ENCODE assay signal across 10 mouse cellular contexts in the genomic region with DNA sequence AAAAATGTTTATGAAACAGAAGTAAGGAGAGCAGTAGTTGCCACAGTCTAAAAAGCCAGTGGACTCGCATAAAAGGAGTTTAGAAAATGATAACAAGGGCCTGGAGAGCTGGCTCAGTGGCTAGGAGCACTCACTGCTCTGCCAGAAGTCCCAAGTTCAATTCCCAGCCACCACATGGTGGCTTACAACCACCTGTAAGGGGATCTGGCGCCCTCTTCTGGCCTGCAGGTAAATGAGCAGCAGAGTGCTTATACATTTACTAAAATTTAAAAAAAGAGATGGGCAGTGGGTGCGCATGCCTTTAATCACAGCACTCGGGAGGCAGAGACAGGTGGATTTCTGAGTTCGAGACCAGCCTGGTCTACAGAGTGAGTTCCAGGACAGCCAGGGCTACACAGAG. TPM values are rescaled to one million over a fixed set of nuclear protein-coding genes. Genes with fewer than 3 reads are reported as not detected.
DNase-seq lines count a peak whose midpoint lies in the region; ATAC-seq and TF ChIP-seq lines count a peak whose summit lies in the region.
"Had no signal": no experiment of that assay in that cellular context is flagged by ENCODE, and none has a peak within 500 bp of the region (broad histone marks: within the 10 kb centered on the region; RNA-seq: fewer than 3 reads in every experiment).

No protein-coding gene starts in this region.

- WGBS in hindbrain, embryonic 14.5 days: 60% methylated on average over 5 of the region's 5 CpGs

- peak; percentile 68 to 80 (median 79) for TF ChIP-seq CTCF in MEL (IDR thresholded peaks at IDR 0.05 in 2 of 3, conservative IDR thresholded peaks at IDR 0.05 in 1 of 3; ENCODE audit: control insufficient read depth in 1 of 3, insufficient read depth in 1 of 3, low read depth in 2 of 3, low read length in 3 of 3, poor library complexity in 1 of 3, severe bottlenecking in 1 of 3)

- H3K27me3 ChIP-seq in MEL (ENCODE audit: control insufficient read depth in 1 of 2, insufficient read depth in 2 of 2, low read length in 2 of 2): peaks cover 0 to 2% of the 10 kb centered on the region in 2 experiments; a peak in 3 of 4 replicates
- no peaks in the 10 kb centered on the region for H3K27me3 ChIP-seq in hindbrain, embryonic 14.5 days (ENCODE audit: control insufficient read depth, insufficient read depth, low read length)
- H3K27me3 ChIP-seq: heart, embryonic 15.5 days; limb, embryonic 15.5 days had no signal

- no peaks in the 10 kb centered on the region for H3K36me3 ChIP-seq in MEL (ENCODE audit: control insufficient read depth in 1 of 2, insufficient read depth in 2 of 2, low read length in 2 of 2)
- H3K36me3 ChIP-seq in hindbrain, embryonic 14.5 days (replicated peaks; ENCODE audit: control insufficient read depth, insufficient read depth): no peaks in the 10 kb centered on the region
- H3K36me3 ChIP-seq: heart, embryonic 15.5 days; limb, embryonic 15.5 days had no signal

- no peak for TF ChIP-seq POLR2A in MEL (IDR thresholded peaks at IDR 0.05; ENCODE audit: control insufficient read depth in 1 of 2, insufficient read depth in 1 of 2, low read depth in 1 of 2, low read length in 2 of 2, poor library complexity in 1 of 2)

- no peak for TF ChIP-seq EP300 in MEL (IDR thresholded peaks at IDR 0.05; ENCODE audit: low read depth in 1 of 2, low read length in 2 of 2)

- H3K4me3 ChIP-seq in MEL (ENCODE audit: control insufficient read depth in 1 of 2, insufficient read depth in 1 of 2, low read depth in 2 of 2, low read length in 2 of 2): no peak overlapping the region
- no peak overlapping the region for H3K4me3 ChIP-seq in hindbrain, embryonic 14.5 days (replicated peaks; ENCODE audit: low read length)
- H3K4me3 ChIP-seq: heart, embryonic 15.5 days; limb, embryonic 15.5 days had no signal

- intact Hi-C loops in left cerebral cortex, postnatal 36 days (cut with DNase I): no loop called here

- no peaks in the 10 kb centered on the region for H3K9me3 ChIP-seq in MEL (replicated peaks; ENCODE audit: insufficient read depth, low read length)
- H3K9me3 ChIP-seq in hindbrain, embryonic 14.5 days (ENCODE audit: control insufficient read depth, low read length): no peaks in the 10 kb centered on the region
- H3K9me3 ChIP-seq: heart, embryonic 15.5 days; limb, embryonic 15.5 days had no signal

- H3K4me1 ChIP-seq in MEL (ENCODE audit: control insufficient read depth in 1 of 2, insufficient read depth in 2 of 2, low read length in 2 of 2): no peaks in the 10 kb centered on the region
- H3K4me1 ChIP-seq in hindbrain, embryonic 14.5 days (replicated peaks; ENCODE audit: control insufficient read depth, insufficient read depth, low read length): no peaks in the 10 kb centered on the region
- H3K4me1 ChIP-seq: limb, embryonic 15.5 days had no signal

- peak; percentile 15 to 30 for DNase-seq in kidney, postnatal 4 days
- DNase-seq in kidney, adult 8-10 months: no peak
- peak; percentile 22 to 38 for DNase-seq in CD8-positive naive resting alpha-beta T cell, adult 2 months (ENCODE audit: low read depth in 2 of 2, low spot score in 2 of 2)
- DNase-seq in MEL (ENCODE audit: low read depth, low spot score): peak; percentile 83
- no peak for DNase-seq in left cerebral cortex, postnatal 36 days (ENCODE audit: low spot score in 2 of 2)
- no peak for DNase-seq in hindbrain, embryonic 14.5 days (ENCODE audit: low spot score)
- DNase-seq: cerebellum, adult 11-12 months had no signal

- TF ChIP-seq RAD21 in MEL (IDR thresholded peaks at IDR 0.05; ENCODE audit: low read depth, low read length): peak; percentile 79

- H3K27ac ChIP-seq in MEL (ENCODE audit: control insufficient read depth, low read depth, low read length): no peak overlapping the region
- H3K27ac ChIP-seq in hindbrain, embryonic 14.5 days: no peak overlapping the region
- H3K27ac ChIP-seq: heart, embryonic 15.5 days; limb, embryonic 15.5 days had no signal

- H3K79me2 ChIP-seq in MEL (ENCODE audit: control insufficient read depth, insufficient read depth, low read length, poor library complexity): no peaks in the 10 kb centered on the region

- ATAC-seq in megakaryocyte, adult 5-6 weeks (ENCODE audit: poor library complexity, severe bottlenecking): 0 out of 2 replicates have a peak, but pooled peaks have one; percentile 40
- no peak for ATAC-seq in hindbrain, embryonic 14.5 days (ENCODE audit: low FRiP score)

- H3K9ac ChIP-seq in MEL (ENCODE audit: control insufficient read depth, low read depth, low read length, poor library complexity, severe bottlenecking): no peak overlapping the region
- H3K9ac ChIP-seq in hindbrain, embryonic 14.5 days: no peak overlapping the region
- H3K9ac ChIP-seq: heart, embryonic 15.5 days; limb, embryonic 15.5 days had no signal

- no peak overlapping the region for H3K4me2 ChIP-seq in hindbrain, embryonic 14.5 days (replicated peaks)
- H3K4me2 ChIP-seq: heart, embryonic 15.5 days; limb, embryonic 15.5 days had no signal

TF ChIP-seq in MEL, 35 proteins besides CTCF, POLR2A, EP300 and RAD21:
- TF ChIP-seq SMC3 (IDR thresholded peaks at IDR 0.05; ENCODE audit: low read depth, low read length): peak; percentile 68
- no peak for TF ChIP-seq CHD1 (IDR thresholded peaks at IDR 0.05; ENCODE audit: low read depth, low read length)
- peak; percentile 79 for TF ChIP-seq ZC3H11A (IDR thresholded peaks at IDR 0.05; ENCODE audit: low read depth, low read length)
- 0 out of 2 replicates have a peak, but pooled peaks have one; percentile 14 for TF ChIP-seq JUND (IDR thresholded peaks at IDR 0.05; ENCODE audit: low read depth, low read length)
- TF ChIP-seq MYC (IDR thresholded peaks at IDR 0.05; ENCODE audit: low read depth, low read length): peak; percentile 64; the same call in 1 of the 2 replicates
- no peak for TF ChIP-seq USF2 (IDR thresholded peaks at IDR 0.05; ENCODE audit: borderline replicate concordance in 1 of 2, insufficient read depth in 1 of 2, low read depth in 1 of 2, low read length in 2 of 2)
- TF ChIP-seq HCFC1 (IDR thresholded peaks at IDR 0.05; ENCODE audit: low read depth, low read length): no peak
- TF ChIP-seq NRF1 (IDR thresholded peaks at IDR 0.05; ENCODE audit: insufficient read depth, low read depth, low read length, poor library complexity, severe bottlenecking): no peak
- no peak for TF ChIP-seq TBP (IDR thresholded peaks at IDR 0.05; ENCODE audit: low read depth, low read length)
- peak; percentile 55; the same call in 1 of the 2 replicates for TF ChIP-seq ZNF384 (IDR thresholded peaks at IDR 0.05; ENCODE audit: low read depth, low read length)
- no peak for TF ChIP-seq BHLHE40 (IDR thresholded peaks at IDR 0.05; ENCODE audit: borderline replicate concordance, low read depth, low read length)
- TF ChIP-seq NELFE (IDR thresholded peaks at IDR 0.05; ENCODE audit: low read depth, low read length): no peak
TF ChIP-seq in MEL: peak in this region for 5.

RNA-seq across cellular contexts. Expression of a gene that starts 11.8 kb away (rescaled TPM):
- total RNA-seq in MEL (2012; rRNA removed): not detected in 2 replicates
- not detected for polyA plus RNA-seq in MEL (2012; ENCODE audit: insufficient read depth in 1 of 2, insufficient read length in 2 of 2, low read depth in 1 of 2, low replicate concordance in 2 of 2, missing spikeins in 1 of 2)
- not detected in 2 replicates for total RNA-seq in megakaryocyte, adult 5-6 weeks (2015)
- not detected in 2 replicates for total RNA-seq in megakaryocyte, adult 5-6 weeks (2017)
- not detected for total RNA-seq in left cerebral cortex, postnatal 36 days (2021)
- polyA plus RNA-seq in hindbrain, embryonic 14.5 days (2014; fragmentation: Nextera tagmentation; extraction: Ambion mirVana): not detected in 2 replicates
- polyA plus RNA-seq: heart, embryonic 15.5 days; limb, embryonic 15.5 days had no signal

RNA-seq across cellular contexts. Expression of a gene that starts 22.6 kb away (rescaled TPM):
- total RNA-seq in MEL (2012; rRNA removed): 9.8 and 14.3 TPM in 2 replicates
- polyA plus RNA-seq in MEL (2012; ENCODE audit: insufficient read depth in 1 of 2, insufficient read length in 2 of 2, low read depth in 1 of 2, low replicate concordance in 2 of 2, missing spikeins in 1 of 2): 10 to 100 TPM; 16.8 to 19.4 TPM
- 25.0 and 26.7 TPM in 2 replicates for total RNA-seq in megakaryocyte, adult 5-6 weeks (2015)
- 24.6 and 26.3 TPM in 2 replicates for total RNA-seq in megakaryocyte, adult 5-6 weeks (2017)
- 10 to 100 TPM; 24.0 to 29.4 TPM for total RNA-seq in left cerebral cortex, postnatal 36 days (2021)
- polyA plus RNA-seq in hindbrain, embryonic 14.5 days (2014; fragmentation: Nextera tagmentation; extraction: Ambion mirVana): 34.8 and 36.5 TPM in 2 replicates

Comparison
In these comparisons a context has a peak if more than half of its experiments do, and no peak if none do; other contexts are left out.
1. DNase-seq: peak in kidney, postnatal 4 days (2 of 2), CD8-positive naive resting alpha-beta T cell, adult 2 months (2 of 2) and MEL (single experiment); none in kidney, adult 8-10 months (0 of 2), left cerebral cortex, postnatal 36 days (0 of 2) and hindbrain, embryonic 14.5 days (single experiment).